Mouse (Mus musculus) lung, adult 2 months (tissue): ENCODE results near the gene Bpifb5.

ENCODE experiments used
- CTCF ChIP-seq: fragments of 200-500 bp; IDR thresholded peaks from 2 replicates; pipeline ENCODE4 v1.5.1; 2011; ENCODE audit warnings: mild to moderate bottlenecking, low read length, control low read depth; ENCODE audit not compliant: insufficient read depth
- POLR2A ChIP-seq: fragments of 200-500 bp; IDR thresholded peaks from 2 replicates; pipeline ENCODE4 v1.6.1; 2011; ENCODE audit warnings: low read depth, mild to moderate bottlenecking, control low read depth, low read length, borderline replicate concordance; ENCODE audit errors: extremely low read depth

- TF ChIP-seq CTCF: no peak
- TF ChIP-seq POLR2A: no peak
Observed at GRCm38 (mm10) chr2:154185748-154186147, 37.8 kb upstream of the Bpifb5 start.
